Mouse (Mus musculus) heart, postnatal 14 days (tissue): ENCODE results near the gene Tacc2. TPM values are rescaled to one million over a fixed set of nuclear protein-coding genes. Genes with fewer than 3 reads are reported as not detected.

Source experiments
- DNase-seq, 2 experiments: peaks; one replicate each; pipeline ENCODE4 v3.0.0; 2021 to 2022
- intact Hi-C: fragments of 180-260 bp; cut with DNase I; formaldehyde crosslinking; loops from one replicate; pipeline ENCODE4 v1.15.1; 2025
- total RNA-seq, 2 experiments: library from RNA; stranded (reverse); gene quantifications; 2 replicates each; pipeline ENCODE4 v1.2.3; 2021

Tacc2 gene
- total RNA-seq, 2 experiments from 2014 or later: 316 to 336 TPM

- intact Hi-C loops: no loop called here
- DNase-seq: no peak
Observed at GRCm38 (mm10) chr7:130708940-130709339, 131.7 kb downstream of the Tacc2 start.

GRCm38 (mm10) chr7:130709372-130710274, 132.4 kb downstream of the Tacc2 start:
- DNase-seq: no peak
- intact Hi-C loops: no loop called here

DNA sequence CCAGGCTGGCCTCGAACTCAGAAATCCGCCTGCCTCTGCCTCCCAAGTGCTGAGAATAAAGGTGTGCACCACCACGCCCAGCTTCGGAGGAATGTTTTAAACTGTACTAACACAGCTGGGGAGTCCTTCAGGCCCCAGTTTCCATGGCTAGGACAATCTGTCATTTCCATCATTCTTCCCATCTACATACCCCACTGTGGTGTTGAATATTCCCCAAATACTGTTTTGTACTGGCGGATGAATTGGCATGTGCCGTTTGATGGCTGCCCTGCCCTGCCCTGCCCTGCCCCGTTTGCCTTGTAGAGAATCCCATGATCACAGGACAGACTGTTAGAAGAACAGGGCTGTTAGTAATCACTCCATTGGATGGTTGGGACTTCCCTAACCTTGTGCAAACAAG, 134.6 kb downstream of the Tacc2 start:
- intact Hi-C loops: no loop called here
- no peak for DNase-seq

DNA sequence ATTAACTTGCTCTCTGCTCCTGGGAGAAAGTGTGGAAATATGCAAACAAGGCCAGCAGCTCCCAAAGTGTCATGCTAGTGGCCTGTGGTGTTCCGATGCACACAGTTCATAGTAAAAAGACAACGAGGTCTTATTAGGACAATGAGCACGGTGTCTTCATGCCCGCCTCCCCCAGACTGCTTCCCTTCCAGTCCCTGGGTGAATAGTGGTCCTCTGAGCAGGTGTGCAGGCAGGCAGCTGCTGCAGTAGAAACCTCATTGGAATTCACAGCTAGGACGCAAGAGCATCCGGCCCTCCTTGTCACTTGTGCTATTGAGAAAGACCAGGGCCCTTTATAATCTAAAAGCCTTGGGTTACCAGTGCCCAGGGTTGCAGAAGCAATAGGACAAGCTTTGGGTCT, 136.1 kb downstream of the Tacc2 start:
- no peak for DNase-seq
- intact Hi-C loops: no loop called here

GRCm38 (mm10) chr7:130715467-130715866, 138.2 kb downstream of the Tacc2 start:
- no peak for DNase-seq
- intact Hi-C loops: no loop called here

DNA sequence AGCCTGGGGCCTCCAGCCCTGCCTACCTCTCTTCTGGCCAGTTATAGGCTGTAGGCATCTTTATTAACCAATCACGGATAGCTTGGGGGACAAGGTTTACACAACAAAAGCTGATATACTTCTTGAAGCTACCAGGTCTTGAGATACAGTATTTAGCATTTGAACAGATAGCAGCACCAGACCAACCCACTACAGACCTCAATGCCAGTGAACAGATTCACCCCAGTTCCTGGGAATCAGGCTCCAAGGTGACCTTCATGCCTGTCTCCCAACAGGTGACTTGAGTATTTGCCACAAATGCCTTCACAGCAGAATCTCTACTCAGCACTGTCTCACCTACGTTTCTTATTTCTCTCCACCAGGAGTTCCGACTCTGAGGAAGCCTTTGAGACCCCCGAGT, 139.1 kb downstream of the Tacc2 start:
- intact Hi-C loops: no loop called here
- no peak for DNase-seq

DNA sequence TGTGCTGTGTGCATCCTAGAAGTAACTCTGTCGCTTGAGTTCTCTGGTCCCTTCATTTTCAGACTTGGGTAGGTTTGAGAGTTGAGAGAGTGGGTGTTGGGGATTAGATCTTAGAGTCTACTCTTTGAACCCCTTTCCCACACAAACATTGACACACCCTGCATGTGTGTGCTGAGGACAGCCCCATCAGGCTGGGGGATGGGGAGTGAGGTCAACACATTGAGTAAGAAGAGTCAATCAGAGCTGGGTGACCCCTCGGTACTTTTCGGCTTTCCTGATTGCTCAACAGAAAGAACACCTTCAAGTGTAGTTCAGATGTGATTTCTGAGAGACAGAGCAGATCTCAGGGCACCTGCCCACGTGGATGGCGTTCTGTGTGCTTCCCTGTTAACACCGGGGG, 139.8 kb downstream of the Tacc2 start:
- no peak for DNase-seq
- intact Hi-C loops: no loop called here

GRCm38 (mm10) chr7:130719931-130720598, 142.8 kb downstream of the Tacc2 start:
- DNase-seq: no peak
- intact Hi-C loops: no loop called here

DNA sequence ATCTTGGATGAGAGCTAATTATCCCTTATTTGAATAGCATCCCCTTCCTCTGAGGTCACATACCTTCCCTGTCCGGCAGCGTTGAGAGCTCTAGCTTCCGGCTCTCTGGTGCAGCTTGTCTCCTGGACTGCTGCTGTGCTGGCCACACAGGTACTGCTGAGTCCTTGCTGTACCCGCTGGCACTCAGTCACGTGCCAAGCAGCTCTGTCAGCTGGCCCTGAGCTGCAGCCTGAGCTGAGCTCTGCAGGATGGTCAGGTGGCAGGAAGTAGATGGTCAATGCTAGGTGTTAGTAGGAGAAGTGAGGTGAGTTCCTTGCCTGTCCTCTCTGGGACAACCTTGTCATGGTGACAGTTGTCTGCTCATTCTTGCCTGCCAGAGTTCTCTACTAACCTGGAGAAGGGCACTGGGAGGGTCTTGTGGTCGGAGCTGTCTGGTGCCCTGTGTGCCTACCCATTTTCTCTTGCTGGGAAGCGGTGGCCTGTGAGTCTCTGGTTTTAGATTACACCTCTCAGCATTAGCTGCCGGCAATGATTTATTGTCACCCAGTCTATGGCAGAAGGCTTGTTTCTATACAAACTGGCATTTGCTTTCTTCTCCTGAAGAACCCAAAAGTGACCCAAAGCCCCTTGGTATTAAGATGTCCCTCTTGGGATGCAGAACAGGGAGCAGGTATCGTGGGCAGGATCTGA, 143.6 kb downstream of the Tacc2 start:
- no peak for DNase-seq
- intact Hi-C loops: no loop called here

DNA sequence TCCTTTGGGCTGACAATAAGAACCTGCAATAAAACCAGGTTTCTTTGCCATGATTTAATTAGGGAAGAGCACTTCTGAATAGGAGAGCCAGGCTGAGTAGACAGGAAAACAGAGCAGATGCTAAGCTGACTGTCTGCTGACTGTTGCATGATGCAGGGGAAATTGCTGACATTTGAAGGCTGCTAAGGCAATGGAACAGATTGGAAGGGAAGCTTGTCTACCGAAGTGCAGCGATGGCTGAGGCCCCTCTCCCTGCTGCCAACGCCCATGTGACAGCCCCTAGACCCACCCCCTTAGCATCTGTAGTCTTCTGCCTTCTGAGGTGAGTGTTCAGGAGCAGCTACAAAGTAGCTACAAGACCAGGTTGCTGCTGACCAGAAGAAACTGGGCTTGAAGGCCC, 148.9 kb downstream of the Tacc2 start:
- intact Hi-C loops: loop anchor here (5.0 kb wide), 1 partner anchor 34 kb away; no protein-coding TSS in a partner anchor
- no peak for DNase-seq

GRCm38 (mm10) chr7:130726724-130727422, 149.6 kb downstream of the Tacc2 start:
- DNase-seq: peak; percentile 27 to 32
- intact Hi-C loops: loop anchor here (5.0 kb wide), 1 partner anchor 35 kb away; no protein-coding TSS in a partner anchor

- intact Hi-C loops: loop anchor here (5.0 kb wide), 1 partner anchor 35 kb away; no protein-coding TSS in a partner anchor
- DNase-seq: no peak
Observed at GRCm38 (mm10) chr7:130727560-130727959, 150.3 kb downstream of the Tacc2 start.

DNA sequence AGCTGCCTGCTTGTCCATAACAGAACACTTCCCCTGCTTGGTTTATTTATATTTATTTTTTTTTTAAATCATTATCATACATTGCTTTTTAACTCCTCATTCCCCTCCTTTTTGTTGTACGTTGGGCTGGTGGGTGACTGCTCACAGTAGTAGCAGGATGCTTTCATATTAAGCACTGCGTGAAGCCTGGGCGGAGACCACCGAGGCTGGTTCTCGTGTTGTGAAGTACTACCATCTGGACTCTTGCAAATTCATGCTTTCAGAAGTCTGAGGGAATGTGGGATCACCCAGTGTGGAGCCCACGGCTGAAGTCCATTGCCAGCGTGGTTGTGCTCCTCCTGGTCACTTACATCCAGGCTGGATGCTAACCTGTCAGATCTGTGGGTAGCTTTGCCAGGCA, 154.6 kb downstream of the Tacc2 start:
- intact Hi-C loops: no loop called here
- DNase-seq: no peak

- intact Hi-C loops: no loop called here
- no peak for DNase-seq
Observed at GRCm38 (mm10) chr7:130732908-130733307, 155.7 kb downstream of the Tacc2 start.

DNA sequence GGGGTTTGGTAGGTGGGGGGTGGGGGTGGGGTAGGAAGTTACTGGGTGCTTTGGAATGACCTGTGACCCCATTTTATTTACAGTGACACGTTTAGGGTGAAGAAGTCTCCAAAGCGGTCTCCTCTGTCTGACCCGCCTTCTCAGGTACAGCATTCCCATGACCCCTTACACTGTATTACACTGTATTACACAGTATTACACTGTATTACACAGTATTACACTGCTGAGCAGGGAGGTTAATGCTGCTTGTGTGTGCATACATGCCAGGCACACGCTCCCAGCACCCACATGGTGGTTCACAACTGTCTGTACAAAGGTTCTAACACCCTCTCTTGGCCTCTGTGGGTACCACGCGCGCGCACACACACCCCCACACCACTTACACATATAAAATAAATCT, 156.2 kb downstream of the Tacc2 start:
- DNase-seq: no peak
- intact Hi-C loops: no loop called here

DNA sequence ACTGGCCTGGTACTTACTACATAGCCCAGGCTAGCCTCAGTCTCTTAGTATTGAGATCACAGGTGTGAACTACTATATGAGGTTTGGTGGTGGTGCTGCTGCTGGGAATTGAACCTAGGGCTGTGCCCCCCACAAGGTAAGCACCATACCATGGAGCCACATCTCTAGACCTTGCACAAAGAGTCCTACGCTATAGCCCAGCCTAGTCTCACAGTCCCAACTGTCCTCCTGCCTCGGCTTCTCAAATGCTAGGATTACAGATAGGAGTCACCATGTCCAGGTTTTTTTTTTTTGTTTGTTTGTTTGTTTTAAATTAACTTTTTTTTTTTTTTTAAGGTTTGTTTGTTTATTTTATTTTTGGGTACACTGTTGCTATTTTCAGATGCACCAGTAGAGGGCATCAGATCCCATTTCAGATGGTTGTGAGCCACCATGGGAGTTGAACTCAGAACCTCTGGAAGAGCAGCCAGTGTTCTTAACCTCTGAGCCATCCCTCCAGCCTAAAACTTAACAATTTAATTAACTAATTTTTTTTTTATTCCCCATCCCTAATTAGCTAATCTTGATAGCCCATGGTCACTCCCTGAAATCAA, 157.1 kb downstream of the Tacc2 start:
- DNase-seq: no peak
- intact Hi-C loops: no loop called here

DNA sequence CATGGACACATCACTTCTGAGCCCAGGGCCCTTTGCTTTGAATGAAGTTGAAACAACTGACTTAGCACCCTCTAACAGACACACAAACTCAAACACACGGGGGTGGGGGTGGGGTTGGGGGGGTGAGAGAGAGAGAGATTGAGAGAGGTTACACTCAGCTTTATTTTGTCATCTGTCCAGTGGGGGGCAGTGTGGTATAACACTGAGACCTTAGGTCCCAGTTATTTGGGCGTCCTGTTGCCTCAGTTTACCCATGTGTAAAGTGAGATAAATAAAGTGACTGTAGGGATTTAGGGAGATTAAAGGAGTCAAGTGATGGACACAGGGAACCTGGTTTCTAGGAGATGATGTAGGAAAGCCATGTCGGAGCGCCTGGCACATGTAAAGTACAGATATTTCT, 163.9 kb downstream of the Tacc2 start:
- no peak for DNase-seq
- intact Hi-C loops: no loop called here

- intact Hi-C loops: no loop called here
- DNase-seq: no peak
Observed at GRCm38 (mm10) chr7:130743239-130744025, 166.2 kb downstream of the Tacc2 start.

GRCm38 (mm10) chr7:130749165-130749564, 171.9 kb downstream of the Tacc2 start:
- intact Hi-C loops: no loop called here
- no peak for DNase-seq
